Mouse (Mus musculus) layer of hippocampus, adult 8-10 months (tissue): ENCODE data around the gene Rgs7. TPM values are rescaled to one million over a fixed set of nuclear protein-coding genes. Genes with fewer than 3 reads are reported as not detected.
A peak's percentile ranks its signal among the peaks of the same experiment; 100 is the strongest.

Source experiments
- DNase-seq, 2 experiments: peaks; one replicate each; pipeline ENCODE4 v3.0.0; 2022; ENCODE audit warnings: low spot score in 2 of 2
- total RNA-seq, 4 experiments: library from RNA; stranded (reverse); gene quantifications; 2 replicates each; pipeline ENCODE4 v1.2.4; 2022

Rgs7 gene
- total RNA-seq, 4 experiments from 2014 or later, result 74.8 to 84.7 (median 78.1) TPM

DNA sequence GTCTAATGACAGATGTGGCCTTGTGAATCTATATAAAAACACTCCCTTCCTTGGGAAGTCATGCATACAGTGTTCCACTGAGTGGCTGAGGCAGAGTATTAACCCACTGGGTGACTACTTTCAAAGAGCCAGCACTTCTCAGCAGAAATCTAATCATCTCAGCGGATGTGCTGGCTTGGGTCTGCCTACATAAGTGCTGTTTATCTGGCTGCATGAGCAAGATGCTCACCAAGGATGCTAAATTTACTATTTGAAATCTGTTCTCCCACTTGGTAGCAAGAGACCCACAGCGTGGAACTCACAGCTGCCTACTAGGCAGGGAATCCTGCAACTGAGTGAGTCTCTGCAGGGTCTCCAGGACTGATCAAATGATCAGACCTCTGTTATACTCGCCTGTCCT lies 184.7 kb downstream of the Rgs7 start:
- DNase-seq, result peak; percentile 18 to 39

DNA sequence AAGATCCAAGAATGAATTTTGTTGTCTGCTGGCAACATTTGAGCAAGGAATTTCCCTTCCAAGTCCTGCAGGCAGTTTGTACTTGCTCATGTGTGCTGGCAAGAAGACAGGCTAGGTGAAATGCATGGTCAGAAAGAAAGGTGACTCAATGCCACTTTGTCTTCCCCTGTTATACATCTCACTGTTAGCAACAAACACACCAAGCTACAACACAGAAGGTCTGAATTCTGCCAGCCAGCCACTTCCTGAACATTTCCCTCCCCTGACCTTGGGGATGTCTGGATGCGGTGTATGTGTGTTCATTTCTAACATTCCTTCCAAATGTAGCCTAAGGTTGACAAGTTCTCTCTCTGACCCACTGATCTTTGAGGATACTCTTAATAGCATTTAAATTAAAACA lies 191.4 kb downstream of the Rgs7 start:
- DNase-seq, result no peak

DNA sequence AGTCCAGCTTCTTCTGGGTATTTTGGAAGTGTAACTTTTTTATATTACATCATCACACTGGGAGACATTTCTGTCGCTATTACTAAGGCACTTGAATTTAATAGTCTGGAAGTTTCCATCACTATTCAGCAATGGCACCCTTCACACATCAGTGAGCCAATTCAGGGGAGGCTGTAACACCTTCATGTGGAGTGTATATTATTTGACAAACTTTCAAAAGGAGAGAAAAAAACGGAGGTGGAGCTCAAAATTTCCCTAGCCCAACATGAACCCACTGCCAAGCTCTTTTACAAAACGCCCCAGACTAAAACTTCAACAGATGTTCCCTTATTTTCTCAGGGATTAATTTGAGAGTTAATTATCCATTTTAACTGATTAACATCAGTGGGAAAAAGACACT lies 191.9 kb downstream of the Rgs7 start:
- no peak for DNase-seq

DNA sequence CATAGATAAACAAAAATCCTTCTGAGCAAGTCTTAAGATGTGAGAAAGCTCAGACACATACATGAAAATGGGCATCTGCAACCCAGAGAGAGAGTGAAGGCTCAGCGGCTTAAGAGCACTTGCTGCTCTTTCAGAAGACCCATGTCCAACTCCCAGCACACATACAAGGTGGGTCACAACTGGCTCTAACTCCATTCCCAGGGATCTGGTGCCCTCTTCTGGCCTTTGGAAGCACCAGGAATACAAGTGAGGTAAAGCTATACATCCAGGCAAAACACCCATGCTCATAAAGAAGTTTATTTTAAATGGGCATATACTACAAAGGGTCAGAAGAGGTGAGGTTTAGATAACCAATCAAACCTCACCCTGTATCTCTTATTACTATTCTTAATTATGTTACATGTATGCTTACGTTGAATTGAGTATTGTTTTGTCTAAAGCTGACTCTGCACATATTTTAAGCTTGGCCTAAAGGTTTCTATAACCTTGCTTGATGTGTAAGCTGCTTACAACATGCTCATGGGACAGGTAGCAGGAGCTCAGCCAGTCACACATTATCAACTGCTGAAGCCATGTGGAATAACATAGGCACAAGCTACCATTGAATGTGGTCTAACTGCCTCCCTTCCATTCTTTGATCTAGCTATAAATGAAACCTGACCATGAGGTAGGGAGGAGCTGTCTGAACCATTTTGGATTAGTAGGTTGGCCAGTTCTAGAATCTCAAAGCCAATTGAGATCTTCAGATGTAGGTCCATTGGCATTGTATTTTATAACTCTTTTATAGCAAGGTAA lies 192.5 kb downstream of the Rgs7 start:
- no peak for DNase-seq

DNA sequence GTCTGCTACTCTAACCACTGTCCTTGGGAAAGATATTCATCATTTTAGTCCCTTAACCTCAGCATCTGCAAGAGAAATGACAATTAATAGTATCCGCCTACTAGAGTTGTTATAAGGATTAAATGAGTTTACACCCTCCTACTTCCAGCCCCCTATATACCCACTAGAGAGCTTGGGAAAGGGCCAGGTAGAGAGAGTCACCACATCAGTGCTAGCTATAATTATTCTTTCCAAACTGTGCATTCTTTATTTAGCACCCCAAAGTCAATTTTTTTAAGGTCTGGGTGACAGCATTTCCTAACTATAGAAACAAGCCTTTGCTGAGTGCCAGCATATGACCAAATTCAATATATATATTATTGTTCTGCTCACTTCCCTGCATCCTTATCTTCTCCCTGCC lies 195.4 kb downstream of the Rgs7 start:
- DNase-seq, result no peak

DNA sequence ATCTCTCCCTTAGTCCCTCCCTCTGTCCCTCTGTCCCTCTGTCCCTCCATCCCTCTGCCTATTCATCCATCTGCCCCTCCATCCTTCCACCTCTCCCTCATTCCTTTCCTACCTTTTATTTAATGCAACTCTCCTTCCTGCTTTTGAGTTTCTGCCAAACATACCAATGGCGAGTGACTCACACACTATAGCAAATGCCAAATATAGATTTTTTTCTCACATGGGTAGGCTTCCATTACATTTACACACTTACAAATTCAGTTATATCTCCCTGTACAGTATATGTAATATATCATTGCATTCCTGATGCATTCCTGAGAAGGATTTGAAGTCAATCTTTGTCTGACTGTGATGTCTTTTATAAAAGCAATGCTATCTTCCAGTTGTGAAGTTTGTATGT lies 202.2 kb downstream of the Rgs7 start:
- no peak for DNase-seq

DNA sequence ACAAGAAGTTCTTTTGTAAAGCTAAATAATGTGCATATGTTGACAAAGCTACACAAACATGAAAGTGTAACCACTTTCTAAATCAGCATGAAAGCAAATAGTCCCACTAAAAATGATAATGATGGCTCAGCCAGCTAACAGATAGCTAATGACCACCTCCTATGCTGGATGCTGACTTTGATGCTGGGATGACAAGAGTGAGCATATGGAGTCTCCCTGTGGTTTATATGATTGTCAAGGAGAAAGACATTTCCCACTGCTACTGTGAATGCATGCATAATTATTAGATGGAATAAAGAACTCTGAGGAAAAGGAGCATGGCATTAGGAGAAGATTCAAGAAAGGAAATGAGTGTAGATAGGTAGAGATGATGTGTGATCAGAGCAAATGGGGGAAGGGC lies 230.0 kb downstream of the Rgs7 start:
- no peak for DNase-seq

DNA sequence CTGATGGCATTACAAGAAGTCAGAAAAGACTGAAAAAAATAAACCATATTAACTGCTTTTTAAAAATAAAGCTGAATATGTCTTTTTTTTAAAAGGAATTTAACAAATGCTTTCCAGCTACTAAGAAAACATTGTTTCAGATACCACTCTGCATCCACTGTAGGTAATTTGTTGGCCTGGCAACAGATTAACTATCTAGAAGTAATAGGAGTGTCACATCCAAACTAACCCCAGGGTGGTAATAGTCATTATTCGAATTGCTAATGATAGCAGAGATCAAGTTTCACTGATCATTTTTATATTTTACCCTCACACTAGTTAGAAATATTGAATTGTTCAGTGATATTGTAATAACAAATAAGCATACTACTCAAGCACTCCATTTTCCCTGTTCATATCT lies 232.9 kb downstream of the Rgs7 start:
- DNase-seq, result no peak

DNA sequence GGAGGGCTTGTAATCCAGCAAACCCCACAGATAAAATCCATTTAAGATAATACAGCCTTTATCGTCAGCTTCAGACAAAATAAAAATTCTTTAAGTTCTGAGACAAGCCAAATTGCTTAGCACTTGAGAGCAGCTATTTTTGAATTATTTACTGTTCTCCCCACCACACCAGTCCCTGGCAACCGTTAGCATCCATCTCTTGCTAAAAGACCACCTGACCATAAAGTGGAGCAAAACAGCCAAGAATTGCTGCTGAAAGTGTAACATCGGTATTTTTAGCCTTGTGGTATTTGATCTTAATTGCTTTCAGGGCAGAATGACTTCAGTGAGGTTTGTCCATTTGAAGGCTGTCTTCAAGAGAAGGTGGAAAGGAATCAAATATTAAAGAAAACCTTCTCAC lies 237.1 kb downstream of the Rgs7 start:
- no peak for DNase-seq

DNA sequence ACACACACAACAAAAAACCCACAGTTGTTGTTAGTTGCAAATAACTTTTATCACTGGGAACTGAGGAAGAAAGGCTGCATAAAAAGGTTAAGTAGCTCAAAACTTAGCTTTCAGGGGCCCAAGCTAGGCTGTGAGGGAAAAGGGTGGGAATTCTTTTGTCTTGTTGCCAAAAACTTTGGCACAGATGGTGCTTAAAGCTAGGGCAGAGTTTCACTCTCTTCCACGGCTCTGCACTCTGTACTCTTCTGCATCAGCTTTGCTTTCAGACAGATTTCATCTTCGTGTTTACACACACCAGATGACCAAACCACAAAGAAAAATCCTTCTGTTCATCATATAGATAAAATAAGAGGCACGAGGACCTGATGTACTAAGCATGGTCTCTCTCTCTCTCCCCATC lies 237.6 kb downstream of the Rgs7 start:
- no peak for DNase-seq

DNA sequence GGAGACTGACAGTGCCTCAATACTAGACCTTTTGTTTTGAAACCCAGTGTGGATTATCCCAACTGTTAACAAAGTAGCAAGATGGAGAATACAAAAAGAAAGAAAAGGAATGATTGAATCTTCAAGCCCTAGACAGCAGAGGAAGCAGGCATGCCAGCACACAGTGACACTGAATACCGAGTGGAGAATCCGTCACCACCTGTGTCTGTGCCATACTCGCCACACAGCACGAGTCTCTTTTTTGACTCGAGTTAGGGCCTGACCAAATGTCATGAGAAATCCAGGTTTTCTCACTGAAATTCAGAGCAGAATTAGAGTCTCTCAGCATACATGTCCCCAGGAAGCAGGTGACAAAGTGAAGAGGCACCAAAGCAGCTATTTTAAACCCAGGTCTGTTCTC lies 250.2 kb downstream of the Rgs7 start:
- DNase-seq, result no peak

DNA sequence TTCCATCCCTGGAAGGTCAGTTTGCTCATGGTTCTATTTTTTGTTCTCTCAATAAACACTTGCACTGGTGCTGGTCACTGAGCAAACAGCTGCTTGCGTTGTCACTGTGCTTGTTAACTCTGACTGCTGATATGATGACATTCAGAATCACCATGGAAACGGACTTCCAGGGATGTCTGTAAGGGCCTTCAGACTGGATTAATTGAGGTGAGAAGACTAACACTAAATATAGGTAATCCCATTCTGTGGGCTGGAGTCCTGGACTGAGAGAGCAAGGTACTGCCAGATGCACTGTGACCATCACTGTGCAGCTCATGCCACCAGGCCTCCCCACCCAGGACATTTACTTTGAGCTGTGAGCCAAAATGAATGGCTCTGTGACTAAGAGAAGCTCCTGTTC lies 252.2 kb downstream of the Rgs7 start:
- DNase-seq, result no peak

DNA sequence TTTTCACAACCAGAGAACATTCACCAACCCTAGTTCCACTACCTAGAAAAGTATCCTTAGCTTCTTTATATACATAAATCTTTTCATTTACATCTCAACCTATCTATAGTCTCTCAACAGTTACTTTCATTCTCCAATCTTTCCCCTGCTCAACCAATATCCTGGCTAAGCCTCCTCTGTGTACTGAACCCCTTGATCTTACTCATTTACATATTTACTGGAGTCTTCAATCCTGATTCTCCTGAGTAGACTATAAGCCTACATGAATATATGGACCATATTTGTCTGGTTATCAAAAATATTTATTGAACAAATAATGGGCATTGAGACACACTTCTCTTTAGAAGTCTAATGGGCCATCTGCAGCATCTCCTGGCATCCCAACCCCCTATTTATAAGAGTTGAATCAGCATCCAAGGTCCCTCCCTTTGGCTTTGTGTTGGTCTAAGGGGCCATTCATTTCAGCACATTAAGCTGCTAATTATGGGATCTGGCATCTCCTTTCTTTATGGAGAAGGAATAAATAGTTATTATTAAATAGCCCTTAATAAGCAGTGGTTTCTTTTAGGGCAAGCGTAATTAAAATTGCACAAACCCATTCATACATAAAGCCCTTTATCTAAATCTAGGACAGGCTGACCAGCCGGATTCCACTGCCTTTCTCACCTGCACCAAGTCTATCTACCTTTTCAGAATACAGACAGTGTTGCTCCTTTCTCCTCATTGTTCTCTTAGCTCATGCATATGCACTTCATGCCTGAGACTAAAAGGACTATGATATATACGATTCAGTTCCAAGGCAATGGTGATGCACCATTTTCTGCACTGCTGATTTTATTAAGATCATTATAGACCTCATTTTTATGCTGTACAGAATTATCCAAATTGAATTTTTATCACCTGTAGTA lies 270.5 kb downstream of the Rgs7 start:
- no peak for DNase-seq

DNA sequence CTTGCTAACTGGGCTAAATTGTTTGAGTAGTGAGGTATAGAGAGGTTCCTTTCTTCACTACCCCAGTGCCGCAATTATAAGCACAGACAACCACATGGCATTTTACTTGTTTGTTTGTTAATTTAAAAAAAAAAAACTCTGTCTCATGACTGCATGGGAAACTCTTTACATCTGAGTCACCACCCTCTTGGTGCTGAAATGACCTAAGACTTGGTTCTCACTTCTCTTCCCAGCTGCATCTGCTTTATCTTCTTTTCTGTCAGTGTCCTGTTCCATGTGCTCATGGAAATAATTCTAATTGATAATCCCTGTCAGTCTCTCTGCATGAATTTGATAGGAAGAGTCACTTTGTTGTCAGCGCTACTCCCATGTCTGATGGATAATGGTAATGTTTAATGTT lies 272.7 kb downstream of the Rgs7 start:
- DNase-seq, result no peak

DNA sequence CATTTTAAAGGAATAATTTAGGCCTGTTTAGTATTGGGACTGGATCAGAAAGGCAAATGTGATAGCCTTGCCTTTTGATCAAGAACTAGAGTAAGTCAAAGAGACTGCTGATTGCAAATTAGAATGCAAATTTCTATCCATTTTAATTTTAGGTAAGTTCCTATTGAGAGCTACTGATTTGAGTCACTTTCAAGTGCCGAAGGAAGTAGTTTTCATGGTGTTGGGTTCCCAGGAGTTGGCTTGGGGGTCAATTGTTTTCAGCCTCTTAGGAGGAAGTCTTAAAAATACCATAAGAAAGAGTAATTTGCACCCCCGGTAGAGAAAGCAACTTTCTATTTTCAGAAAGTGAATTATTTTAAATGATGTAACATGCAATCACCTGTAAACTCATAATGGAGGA lies 285.3 kb downstream of the Rgs7 start:
- DNase-seq, result no peak

DNA sequence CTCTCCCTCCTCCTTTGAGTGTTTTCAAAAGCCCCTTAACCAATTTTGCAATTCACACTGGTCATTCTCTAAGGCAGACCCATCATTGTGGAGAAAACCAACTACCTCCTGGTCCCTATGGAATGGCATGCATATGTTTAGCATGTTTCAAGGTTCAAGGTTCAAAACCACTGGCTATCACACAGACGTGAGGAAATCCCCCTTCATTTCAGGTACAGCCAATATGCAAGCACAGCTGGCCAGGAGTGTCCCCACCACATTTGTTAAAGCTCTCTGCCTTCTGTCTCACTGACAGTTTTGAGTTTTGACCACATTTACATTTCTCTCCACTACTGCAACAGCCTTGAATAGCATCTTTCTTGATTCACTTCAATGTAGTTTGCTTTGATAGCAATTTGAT lies 286.7 kb downstream of the Rgs7 start:
- no peak for DNase-seq

DNA sequence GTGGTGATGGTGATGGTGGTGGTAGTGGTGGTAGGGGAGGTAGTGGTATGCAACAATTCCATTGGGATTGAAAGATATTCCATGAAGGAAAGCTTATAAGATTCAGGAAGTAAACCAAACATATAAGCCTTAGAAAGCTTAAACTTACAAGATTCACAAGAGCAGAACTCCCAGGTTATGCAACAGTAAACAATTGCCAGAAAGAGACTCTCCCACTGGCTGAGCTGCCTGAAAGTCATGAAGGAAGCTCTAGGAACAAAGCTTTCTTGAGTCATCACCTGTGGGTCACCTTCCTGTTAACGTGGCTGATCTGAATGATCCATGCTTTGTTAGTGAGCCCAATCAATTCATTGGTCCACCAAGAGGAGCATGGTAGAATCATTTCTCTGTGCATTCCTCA lies 288.8 kb downstream of the Rgs7 start:
- DNase-seq, result no peak

DNA sequence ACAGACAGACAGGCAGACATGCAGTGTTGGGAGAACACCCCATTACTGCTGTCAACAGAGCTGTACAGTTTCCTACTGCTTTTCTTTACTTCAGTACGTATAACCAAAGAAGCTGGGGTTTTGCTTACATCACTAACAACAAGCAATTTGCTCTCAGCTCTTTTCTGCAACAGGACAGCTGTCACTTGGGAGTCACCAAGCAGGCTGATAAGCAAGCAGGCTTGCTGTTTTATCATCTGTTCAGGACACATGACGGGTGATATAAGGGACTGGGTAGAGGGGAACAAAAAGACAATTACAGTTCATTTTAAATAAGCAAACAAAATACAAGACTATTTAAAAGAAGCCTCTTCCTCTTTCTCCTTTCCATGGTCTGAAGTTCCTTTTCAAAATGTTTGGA lies 289.4 kb downstream of the Rgs7 start:
- DNase-seq, result peak in 1 of 2 experiments; percentile 7

DNA sequence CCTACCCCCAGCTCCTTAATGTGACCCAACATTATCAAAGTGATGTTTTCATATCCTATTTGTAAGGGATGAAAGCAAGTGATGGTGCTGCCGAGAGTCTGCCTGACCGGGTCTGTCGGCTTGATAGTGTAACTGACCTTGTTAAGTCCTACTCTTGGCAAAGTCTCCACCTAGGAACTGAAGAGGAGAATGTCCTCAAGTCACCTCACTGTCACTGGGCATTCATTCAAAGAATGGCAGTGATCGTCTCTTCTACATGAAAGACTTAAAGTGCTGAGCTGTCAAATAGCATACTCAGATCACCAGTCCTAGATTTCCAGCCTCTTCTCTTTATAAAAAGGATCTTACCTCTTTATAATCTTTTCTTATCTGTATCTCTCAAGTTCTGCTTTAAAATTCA lies 293.4 kb downstream of the Rgs7 start:
- no peak for DNase-seq

DNA sequence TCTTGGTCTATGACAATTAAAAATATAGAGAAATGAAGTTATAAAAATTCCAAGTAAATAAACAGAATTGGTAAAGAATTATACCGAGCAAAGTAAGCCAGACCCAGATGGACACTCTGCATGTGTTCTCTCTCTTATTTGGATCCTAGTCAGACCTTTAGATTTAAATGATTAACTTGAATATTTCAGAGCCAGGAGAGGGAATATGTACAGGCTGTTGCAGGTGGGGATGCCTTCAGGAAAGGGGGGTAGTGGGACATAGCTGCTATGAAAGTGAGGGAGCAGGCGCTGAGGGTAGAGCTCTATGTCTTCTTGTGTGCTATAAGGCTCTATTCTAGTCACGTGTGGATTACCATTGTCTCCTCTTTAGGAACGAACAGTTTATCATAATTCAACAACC lies 296.5 kb downstream of the Rgs7 start:
- DNase-seq, result no peak

DNA sequence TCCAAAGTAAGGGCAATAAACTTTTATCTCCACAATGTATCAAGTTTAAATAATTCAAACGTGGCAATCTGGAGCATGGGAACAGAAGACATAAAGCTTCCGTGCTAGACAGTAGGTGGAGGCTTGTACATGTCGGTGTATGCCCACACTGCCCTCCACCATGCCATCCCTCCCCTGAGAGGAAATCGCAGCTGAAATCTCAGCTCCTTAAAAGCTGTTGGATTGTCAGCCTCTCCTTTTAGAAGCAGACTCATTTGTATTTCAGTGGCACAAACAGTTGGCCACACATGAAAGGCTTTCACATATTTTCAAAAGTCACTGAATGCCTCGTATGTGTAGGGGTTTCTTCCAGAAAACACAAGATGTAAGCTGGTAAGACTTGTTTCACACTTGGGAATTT lies 304.1 kb downstream of the Rgs7 start:
- no peak for DNase-seq

DNA sequence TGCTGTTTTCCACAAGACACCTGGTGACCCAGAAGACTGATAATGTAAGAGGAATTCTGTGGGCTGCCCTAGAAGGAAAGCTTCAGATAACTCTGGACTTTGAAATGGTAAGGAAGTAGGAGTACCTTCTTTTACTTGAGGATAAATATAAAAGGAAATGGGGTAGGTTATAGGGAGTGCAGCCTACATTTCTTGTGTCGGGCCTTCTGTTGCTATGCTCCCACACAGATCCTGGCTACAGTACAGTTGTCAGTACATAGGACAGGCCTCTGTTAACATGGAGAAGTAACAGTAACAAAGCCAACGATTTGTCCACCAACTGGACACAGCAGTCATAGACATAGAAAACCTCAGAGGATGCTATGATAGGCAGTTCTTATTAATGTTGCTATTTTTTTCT lies 307.1 kb downstream of the Rgs7 start:
- no peak for DNase-seq

DNA sequence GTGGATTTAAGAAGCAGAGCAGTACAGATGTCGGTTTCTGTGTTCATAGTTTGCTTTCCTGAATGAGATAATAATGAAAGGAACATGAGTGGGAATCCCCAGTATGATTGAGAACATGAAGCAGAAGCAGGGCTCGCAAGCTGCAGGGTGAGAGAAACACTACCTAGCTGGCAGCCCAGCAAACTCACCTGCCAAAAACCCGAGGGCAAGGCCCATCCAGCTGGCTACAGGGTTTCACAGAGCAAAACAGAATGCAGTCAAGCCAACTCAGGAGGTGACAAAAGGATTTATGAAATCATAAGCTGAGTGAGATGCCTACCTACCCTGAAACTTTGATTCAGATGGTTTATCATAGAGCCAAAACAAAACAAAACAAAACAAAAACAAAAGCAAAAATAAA lies 307.6 kb downstream of the Rgs7 start:
- DNase-seq, result no peak
